Mouse (Mus musculus) thymus, postnatal 10 days (tissue): Measurements from ENCODE around the gene Gm20388.

Experiments used
- DNase-seq, 2 experiments: peaks; one replicate each; pipeline ENCODE4 v3.0.0; 2021; ENCODE audit warnings: low spot score in 2 of 2

Gene Gm20388

DNA sequence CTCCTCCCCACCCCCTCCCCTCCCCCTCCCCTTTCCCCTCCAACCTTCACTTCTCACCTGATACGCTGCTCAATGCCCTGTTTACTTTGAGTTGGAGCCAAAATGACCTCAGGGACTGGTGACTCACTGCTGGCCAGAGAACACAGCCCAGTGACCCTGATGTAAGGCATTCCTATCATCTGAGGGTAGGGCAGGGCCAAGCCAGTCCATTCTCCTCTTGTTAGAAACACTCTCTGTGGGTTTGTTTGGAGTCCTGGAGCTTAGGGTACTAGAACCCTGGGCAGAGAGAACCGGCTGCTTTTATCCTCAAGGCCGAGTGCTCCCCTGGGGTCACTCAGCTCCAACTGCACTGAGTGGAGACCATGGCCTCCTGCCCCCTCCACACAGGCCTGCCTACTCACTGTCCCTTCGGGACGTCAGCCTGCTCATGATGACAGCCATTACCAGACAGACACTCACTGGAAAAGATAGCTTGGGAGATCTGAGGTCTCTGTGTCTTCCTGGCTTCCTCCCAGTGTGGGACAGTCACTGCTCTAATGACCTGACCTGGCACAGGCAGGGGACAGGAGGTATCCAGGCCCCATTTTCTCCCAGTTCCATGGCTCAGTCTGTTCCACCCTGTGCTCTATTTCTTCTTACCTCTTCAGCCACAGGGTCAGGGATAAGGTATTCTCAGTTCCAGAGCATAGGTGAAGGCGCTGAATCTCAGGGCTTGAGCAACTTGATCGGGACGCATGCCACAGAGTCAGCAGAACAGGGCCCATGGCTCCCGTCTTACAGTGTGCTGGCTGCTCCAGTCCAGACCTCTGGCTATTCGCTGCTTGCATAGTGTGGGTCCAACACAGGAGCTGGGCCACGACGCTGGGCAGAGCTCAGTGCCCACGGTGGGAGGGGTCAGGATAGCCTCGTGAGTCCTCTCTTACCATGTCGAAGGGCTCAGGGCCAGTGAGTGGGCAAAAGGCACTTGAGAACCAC is 3807.2 kb downstream of the Gm20388 start:
- no peak for DNase-seq

DNA sequence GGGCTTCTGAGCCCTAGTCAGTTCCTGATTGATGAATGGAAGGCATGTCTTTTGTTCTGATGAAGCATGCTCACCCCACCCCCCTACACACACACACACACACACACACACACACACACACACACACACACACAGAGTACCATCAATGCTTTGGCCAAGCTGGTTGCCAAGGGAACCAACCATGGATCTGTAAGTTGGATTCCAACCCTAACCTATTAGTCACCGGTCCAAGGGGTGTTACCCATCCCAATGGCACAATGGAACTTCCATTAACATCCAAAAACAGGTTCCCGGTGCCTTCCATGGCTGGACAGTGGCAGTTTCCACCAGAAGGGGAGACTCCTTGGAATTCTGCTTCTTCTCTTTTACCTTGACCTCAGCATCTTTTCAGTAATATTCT is 3808.1 kb downstream of the Gm20388 start:
- no peak for DNase-seq

DNA sequence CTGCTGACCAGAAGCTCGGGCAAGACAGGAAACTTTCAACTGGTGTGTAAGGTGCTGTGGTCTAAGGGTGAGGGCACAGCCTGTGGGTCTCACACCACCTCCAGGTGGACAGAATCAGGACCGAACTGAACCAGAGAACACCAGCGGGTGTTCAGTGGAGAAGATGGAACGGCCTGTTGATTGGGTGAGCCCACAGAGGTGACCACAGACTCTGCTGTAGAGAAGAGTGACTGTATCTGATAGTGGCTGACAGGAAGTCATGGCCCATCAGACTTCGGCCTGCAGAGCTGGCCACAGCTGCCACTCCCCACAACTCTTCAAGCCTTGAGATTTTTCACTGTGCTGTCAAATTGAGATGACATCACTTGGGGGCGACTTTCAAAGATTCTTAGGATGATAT is 3808.6 kb downstream of the Gm20388 start:
- no peak for DNase-seq

DNA sequence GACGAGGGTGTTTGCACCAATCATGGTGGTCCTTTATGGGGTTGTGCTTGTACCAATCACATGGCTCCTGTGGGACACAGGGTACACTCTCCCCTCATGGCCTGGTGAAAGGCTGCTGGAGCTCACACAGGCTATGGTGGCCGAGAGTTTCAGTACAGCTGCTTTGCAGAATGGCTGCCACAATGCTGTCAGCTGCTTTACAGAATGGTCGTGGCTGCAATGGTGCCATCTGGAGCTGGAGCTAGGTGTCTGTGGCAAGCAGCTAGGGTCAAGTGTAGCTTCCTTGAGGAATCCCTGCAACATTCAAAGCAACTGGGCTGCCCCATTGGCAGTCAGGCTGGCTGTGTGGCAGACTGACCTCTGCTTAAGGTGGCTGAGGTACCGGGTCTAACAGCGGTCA is 3809.2 kb downstream of the Gm20388 start:
- no peak for DNase-seq

DNA sequence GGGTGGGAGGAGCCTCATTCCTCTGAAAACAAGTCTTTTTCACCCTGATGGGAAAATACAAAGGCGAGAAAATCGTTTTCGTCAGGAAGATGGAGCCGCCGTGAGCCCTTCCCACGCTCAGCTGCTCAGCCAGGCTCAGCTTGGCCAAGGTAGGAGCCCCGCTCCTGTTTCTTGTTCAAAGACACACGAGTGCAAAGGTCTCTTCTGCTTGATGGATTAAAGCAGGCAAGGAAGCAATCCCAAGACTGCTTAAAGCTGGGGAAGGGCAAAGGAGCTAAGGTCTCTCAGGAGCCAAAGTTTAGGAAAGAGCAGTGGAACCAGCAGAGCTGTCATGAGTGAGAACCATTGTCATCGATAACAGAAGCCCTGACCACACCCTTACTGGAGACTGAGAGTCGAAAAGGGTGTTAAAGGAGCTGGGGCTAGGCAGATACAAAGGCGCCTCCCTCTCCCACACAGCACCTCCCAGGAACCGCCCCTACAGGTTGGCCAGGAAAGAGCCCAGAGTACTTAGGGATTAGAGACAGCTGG is 3809.9 kb downstream of the Gm20388 start:
- no peak for DNase-seq

DNA sequence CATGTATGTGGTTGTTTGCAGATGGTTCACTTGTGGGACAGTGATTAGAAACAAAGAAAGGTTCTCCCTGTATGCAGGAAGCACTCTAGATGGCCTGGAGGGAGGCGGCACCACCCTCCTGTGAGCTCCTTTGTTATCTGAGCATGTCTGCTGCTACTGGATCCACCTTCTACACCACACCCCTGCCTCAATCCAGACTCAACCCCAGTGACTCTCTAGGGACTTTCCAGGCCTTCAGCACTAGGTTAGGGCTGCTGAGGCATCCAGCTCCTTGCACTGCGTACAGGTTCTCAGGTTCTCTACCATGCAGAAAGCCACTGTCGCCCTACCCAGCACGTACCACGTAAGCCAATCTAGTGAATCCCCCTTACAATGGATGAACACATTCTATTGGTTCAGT is 3811.6 kb downstream of the Gm20388 start:
- no peak for DNase-seq

DNA sequence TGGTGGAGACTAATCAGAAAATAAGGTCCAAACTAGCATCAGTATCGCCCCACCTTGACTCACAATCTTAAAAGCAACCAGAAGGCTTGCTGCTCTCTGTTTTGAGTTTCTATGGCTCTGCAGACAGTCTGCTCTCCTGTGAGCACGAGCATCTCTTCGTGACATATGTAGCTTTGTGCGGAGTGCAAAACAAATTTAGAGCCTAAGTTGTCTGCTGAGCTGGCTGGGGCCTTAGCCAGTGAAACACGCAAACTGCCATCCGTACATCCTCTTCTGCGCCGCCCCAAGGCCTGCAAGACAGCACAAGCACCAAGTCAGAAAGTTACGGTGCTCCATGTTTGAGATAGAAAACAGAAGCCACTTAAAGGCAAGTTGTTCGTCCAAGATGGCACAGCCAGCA is 3814.1 kb downstream of the Gm20388 start:
- DNase-seq: no peak

DNA sequence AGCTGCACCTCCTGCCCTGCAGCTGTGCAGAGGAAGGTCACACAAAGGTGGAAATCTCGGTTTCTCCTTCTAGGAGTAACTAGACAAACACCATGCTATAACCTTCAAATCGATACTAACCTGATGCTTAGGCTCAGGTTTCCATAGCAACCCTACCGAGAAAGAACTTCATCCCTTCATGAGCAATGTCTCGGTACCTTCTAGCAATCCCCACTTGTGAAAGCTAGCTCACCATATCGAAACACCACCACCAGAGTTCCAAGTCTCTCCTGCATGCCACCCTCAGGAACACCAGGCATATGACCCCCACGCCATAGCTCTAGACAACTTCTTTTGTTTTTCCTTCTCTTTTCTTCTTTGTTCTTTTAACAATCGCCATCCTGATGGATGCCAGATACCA is 3814.6 kb downstream of the Gm20388 start:
- DNase-seq: no peak

DNA sequence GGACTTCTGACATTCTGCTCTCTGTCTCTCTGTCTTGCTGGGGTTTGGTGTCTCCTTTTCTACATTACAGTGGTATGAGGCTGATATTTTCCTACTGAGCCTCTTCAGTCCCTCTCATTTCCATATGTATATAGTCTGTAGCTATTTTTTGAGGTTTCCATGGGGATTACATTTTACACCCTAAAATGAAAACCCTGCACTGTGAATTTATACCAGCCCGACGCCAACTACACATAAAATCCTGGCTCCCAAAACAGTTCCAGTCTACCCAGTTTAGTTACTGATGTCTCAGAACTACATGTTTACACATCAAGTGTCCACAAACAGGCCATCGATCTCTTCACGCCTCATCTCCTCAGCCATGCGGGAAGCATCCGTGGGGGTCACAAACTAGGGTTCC is 3816.1 kb downstream of the Gm20388 start:
- DNase-seq: no peak

DNA sequence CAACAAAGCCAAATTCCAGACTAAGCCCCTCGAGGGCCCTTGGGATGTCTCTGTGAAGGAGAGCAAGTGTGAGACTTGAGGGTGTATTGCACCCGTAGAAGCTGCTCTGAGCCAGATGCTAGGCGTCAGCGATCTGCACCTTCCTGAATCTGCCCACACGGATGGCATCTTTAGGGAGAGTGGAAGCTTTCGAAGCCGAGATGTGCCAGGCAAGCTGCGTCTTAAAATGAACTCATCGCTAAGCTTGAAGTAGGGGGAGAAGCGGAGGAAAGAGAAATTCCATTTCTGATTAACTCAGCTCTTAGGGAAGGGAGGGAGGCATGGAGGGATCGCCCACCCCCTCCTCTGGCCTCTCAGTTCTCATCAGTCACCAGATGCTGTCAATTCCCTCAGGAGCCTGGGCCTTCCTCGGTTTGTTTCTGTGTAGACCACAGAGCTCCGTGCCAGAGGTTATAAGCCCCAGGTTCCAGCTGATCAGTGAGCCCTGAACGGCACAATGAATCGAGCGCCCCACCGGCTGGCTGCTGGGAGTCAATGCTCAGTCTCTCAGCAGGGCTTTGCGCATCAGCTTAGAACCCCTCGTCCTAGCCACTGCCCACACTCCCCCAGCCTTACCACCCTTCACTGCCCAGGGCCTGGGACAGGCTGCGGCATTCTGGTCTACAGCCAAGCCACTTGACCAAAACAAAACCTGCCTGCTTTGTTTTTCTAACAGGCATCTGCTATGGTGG is 3818.6 kb downstream of the Gm20388 start:
- DNase-seq: no peak

DNA sequence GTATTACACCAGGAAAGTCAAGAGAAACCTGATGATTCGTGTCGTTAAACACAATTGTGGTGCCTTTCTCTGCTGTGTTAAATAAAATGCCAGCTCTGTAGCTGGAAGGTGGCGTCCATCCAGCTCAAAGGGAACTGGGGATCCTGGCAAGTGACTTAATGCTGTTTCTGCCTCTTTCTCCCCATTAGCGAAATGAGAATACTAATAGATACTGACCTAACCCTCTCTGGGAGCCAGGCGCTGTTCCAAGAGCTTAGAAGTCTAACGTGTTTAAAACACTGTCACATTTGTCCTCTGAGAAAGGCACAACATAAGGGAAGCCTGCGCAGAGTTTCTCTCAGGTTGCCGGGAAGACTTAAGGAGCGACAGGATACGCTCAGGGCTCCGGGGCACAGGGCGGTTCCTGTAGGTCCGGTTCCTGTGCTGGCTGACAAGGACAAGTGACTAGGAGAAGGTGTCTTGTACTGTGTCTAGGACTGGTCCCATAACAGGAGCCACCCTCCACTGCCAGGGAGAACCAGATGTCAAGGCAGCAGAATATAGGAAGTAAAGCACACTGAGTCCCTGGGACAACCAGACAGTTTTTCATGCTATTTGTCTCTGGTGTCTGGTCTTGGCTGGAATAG is 3819.3 kb downstream of the Gm20388 start:
- no peak for DNase-seq

DNA sequence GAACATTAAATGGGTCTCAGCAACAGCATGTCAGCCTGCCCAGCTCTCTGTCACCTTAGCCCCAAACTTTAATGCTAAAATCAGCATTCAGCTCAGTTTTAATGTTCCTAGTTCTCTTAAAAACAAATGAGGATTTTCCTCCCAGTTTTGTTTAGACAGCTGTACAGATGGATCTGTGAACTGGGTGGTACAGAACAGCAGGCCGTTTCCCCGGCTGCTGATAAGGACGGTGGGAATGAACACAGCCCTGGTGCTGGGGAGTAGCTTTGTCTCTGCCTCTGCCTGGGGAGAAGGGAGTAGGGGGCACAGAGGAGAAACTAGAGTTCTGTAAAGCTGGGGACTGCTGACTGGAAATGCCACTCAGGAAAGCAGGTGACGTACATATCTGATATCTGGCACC is 3821.7 kb downstream of the Gm20388 start:
- DNase-seq: no peak

DNA sequence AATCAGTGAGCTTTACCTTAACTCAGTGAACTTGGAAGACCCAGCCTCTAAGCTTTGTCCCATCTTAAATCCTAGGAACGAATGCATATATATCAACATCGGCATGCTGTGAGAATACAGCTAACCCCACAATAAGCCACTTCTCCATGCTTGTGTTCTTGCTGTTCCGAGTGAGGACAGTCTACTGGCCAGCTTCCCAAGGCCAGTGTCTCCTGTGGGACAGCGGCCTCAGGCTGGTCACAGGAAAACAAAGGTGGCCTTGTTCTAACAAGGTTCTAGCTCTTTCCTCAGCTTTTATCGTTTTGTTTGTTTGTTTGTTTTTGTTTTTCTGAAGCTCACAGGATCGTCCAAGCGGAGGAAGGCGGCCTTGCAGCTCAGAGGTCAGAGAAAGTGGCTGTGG is 3823.8 kb downstream of the Gm20388 start:
- DNase-seq: no peak

DNA sequence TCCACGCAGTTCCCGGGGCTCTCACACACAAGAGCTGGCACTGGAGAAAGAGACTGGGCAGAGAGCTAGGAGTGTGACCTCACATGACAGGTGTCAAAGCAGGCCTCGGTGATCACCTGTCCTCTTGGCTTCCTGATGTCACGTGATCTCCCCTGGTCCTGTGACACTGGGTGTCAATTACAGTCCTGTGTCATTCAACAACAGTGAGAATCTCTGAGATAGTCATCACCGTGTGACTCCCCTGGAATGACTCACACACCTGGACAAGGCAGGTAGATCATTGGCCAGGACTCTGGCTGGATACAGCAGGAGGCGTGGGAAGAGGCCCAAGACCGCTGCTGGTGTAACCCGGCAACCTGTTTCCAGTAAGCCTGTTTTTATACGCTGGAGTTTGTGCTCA is 3826.3 kb downstream of the Gm20388 start:
- no peak for DNase-seq

DNA sequence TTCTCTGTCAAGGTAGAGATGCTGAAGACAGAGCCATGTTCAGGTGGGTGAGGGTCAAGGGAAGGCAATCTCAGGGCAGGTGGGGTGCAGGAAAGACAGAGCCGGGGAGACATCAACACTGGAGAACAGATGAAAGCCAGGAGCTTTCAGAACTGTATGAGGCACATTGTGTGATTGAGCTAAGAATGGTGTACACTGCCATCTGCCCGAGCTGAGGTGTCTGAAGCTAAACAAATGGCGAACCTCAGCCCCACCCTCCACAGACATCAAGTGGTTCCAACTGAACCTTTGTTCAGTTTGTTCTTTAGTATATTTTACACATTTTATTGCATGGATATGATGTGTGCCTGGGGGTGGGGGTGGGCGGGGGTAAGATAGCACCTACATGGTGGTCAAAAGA is 3829.6 kb downstream of the Gm20388 start:
- DNase-seq: no peak

DNA sequence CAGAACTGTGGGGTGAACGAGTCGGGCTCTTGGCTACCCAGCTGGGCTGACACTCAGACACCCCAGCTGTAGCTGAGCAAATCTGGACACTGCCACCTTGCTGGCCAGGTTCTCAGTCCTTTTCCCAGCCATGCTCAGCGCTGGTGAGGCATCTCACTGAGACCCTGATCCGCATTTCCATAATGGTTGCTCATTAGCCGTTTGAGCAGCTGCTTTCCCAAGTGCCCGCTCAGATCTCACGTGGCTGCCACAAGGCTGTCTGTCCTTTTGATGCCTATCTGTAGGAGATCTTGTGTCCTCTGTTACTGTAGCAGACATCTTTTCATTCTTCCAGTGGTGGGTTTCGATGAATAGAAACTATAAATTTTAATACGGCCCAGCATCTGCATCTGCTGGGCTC is 3830.6 kb downstream of the Gm20388 start:
- DNase-seq: no peak

DNA sequence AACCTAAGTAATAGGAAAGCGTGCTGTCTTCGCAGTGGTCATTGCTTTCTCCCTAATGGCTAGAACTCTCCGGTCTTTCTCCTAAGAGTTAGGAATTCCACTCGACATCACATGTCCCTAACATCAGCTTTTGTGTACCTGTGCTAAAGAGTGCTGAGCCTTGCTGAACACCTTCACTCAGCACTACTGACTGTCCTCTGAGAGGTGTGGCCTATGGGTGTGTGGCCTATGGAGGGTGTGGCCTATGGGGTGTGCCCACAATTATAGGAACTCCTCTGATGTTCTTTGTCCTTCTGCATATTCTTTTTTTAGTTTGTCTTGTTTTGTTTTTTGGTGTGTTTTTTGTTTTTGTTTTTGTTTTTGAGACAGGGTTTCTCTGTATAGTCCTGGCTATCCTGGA is 3835.8 kb downstream of the Gm20388 start:
- DNase-seq: no peak

DNA sequence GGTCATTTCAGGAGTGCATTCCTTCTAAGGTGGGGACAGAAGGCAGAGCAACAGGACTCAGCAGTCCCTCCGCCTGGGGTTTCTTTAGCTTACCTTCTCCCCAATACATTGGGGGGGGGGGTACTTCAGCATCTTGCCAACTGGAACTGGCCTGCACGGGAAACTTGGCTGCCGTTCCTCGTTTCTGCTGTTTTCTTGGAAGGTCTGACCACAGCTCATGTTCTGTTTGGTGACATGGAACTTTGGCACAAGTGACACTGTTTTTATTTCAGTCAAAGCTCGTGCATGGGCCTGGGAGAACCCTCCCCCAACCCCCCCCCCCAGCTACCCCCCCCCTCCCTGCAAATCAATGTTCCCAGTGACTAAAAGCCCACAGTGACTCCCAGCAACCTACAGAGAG is 3837.1 kb downstream of the Gm20388 start:
- DNase-seq: no peak

DNA sequence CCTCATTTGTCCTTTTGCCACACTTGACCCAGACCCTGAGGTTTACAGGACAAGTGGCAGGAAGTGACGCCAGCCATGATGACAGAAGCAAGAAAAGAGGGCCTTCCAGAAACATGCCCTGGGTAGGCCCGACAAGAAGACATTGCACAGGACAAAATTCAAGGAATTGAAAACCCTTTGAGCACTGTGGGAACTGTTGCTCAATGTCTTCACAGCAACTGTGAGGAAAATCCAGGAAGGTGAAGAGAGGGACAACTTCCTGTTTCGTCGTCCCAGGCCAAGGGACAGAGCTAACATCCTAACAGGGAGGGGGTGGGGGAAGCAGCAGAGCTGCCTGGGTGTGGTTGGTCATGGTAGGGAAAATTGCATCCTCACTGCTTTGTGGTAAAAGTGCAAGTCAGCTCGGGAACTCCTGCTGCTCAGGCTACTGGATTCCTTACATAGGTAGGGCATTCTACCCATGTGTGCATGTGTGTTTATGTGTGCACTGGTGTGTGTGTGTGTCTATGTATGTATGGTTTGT is 3839.6 kb downstream of the Gm20388 start:
- DNase-seq: no peak

DNA sequence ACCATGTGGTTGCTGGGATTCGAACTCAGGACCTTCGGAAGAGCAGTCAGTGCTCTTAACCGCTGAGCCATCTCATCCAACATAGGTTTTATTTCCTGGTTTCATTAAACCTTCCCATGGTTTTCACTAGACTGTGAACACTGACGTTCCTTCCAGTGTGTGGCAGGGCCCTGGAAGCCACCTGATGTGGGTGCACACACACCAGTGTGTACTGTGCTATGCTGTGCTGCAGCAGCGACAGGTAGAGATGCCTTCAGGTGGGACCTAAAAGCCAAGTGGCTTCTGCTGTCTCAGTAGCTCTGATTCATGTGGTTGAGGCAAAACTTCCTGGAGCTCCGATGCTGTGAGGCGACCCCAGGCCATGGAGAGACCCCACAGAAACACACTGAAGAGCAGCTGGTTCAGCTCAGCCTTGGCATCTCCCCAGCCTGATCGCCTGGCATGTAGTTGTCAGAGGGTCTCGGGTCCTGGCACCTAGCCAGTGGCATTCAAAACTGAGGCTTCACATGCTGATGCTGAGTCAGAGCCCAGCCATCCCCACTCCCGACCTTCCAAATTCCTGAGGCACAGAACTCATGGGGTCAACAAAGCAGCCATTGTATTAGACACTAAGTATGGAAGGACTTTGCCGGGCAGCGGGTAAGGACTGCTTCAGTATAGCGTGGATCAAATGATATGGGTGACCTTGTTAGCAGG is 3842.3 kb downstream of the Gm20388 start:
- no peak for DNase-seq

DNA sequence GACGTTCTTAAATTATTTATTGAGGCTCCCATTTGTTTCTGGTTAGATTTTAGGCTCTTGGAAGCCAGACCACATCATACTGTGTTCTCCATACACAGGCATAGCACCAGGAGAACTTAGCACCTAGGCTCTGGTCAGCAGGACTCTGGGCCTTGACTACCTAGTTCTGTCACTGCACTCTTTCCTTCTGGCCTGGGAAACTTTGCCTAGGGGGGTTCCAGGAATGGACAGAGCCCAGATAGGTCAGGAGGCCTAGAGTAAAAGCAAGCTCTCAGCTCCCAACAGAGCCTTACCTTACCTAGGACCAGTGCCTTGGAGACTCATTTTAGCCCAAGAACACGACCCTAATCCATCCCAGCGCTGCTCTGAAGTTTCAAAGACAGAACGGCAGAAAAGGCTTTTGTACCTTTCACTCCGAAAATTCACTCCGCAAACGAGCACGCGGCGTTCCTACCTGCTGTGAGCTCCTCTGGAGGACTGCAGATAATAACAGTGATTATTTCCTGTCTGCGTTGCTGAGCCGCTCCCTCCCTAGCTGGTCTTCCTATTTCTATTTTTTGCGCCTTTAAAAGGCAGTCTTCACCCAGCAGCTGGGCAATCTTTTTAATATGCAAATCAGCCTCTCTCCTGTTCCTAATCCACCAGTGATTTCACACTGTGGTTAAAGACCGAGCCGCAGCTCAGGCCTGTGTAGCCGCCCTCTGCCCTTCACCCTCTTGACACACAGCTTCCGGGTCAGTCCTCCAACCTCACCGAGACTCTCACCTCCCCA is 3843.1 kb downstream of the Gm20388 start:
- DNase-seq: no peak
